Mouse (Mus musculus): ENCODE data around the gene Lrrc47.

GRCm38 (mm10) chr4:154070896-154071295, 59.4 kb downstream of the Lrrc47 start:
- TF ChIP-seq CTCF (IDR thresholded peaks at IDR 0.05; ENCODE audit: borderline replicate concordance, extremely low read depth, insufficient read depth, insufficient read length): peak; percentile 36; the same call in 1 of the 2 replicates
- no peak for TF ChIP-seq POLR2A (IDR thresholded peaks at IDR 0.05; ENCODE audit: borderline replicate concordance, extremely low read depth, insufficient read depth, insufficient read length, poor library complexity, severe bottlenecking)

Data from brain, embryonic 14.5 days (tissue).